Mouse (Mus musculus) MEL (cell line): ENCODE measurements around the gene Fermt3. TPM values are rescaled to one million over a fixed set of nuclear protein-coding genes. Genes with fewer than 3 reads are reported as not detected.
A peak's percentile ranks its signal among the peaks of the same experiment; 100 is the strongest.

Source experiments
- DNase-seq: peaks from one replicate; pipeline ENCODE4 v3.0.0; 2011; ENCODE audit warnings: low read depth, low spot score
- H3K27ac ChIP-seq: 2 replicates; pipeline ENCODE4 v1.5.1; 2012; ENCODE audit warnings: low read depth, mild to moderate bottlenecking, control low read depth, low read length, moderate library complexity; ENCODE audit not compliant: control insufficient read depth
- H3K27me3 ChIP-seq, 2 experiments: fragments of 150-350 bp in 1 of 2; sonication (generic) in 1 of 2; 2 replicates each; pipeline ENCODE4 v1.6.1; 2012; ENCODE audit warnings: low read length in 2 of 2, mild to moderate bottlenecking in 2 of 2, improper control_type of control experiment in 1 of 2, moderate library complexity in 1 of 2; ENCODE audit not compliant: insufficient read depth in 2 of 2, control insufficient read depth in 1 of 2
- H3K36me3 ChIP-seq, 2 experiments: 2 replicates each; pipeline ENCODE4 v1.6.1; 2012 to 2014; ENCODE audit warnings: low read length in 2 of 2, improper control_type of control experiment in 1 of 2, inconsistent platforms in 1 of 2, mild to moderate bottlenecking in 1 of 2; ENCODE audit not compliant: insufficient read depth in 2 of 2, control insufficient read depth in 1 of 2
- H3K4me1 ChIP-seq, 2 experiments: fragments of 150-350 bp in 1 of 2; sonication (generic) in 1 of 2; 2 replicates each; pipeline ENCODE4 v1.6.1; 2012; ENCODE audit warnings: low read length in 2 of 2, improper control_type of control experiment in 1 of 2, mild to moderate bottlenecking in 1 of 2; ENCODE audit not compliant: insufficient read depth in 2 of 2, control insufficient read depth in 1 of 2
- H3K4me3 ChIP-seq, 2 experiments: fragments of 150-350 bp in 1 of 2; sonication (generic) in 1 of 2; 2 replicates each; pipeline ENCODE4 v1.5.1; 2012; ENCODE audit warnings: low read depth in 2 of 2, low read length in 2 of 2, mild to moderate bottlenecking in 2 of 2, moderate library complexity in 2 of 2, control low read depth in 1 of 2, improper control_type of control experiment in 1 of 2; ENCODE audit not compliant: control insufficient read depth in 1 of 2, insufficient read depth in 1 of 2
- H3K79me2 ChIP-seq: 2 replicates; pipeline ENCODE4 v1.6.1; 2012; ENCODE audit warnings: mild to moderate bottlenecking, low read length, moderate library complexity; ENCODE audit not compliant: control insufficient read depth, poor library complexity, insufficient read depth
- H3K9ac ChIP-seq: 2 replicates; pipeline ENCODE4 v1.6.1; 2012; ENCODE audit warnings: low read depth, mild to moderate bottlenecking, control low read depth, low read length, moderate library complexity; ENCODE audit not compliant: control insufficient read depth, poor library complexity, severe bottlenecking
- H3K9me3 ChIP-seq: fragments of 150-350 bp; sonication (generic); replicated peaks from 2 replicates; pipeline ENCODE4 v1.6.1; 2012; ENCODE audit warnings: mild to moderate bottlenecking, low read length, improper control_type of control experiment, moderate library complexity; ENCODE audit not compliant: insufficient read depth
- BHLHE40 ChIP-seq: IDR thresholded peaks from 2 replicates; pipeline ENCODE4 v1.6.1; 2012; ENCODE audit warnings: low read depth, mild to moderate bottlenecking, inconsistent platforms, low read length, improper control_type of control experiment, borderline replicate concordance
- CTCF ChIP-seq, 3 experiments: IDR thresholded peaks in 2 of 3; conservative IDR thresholded peaks in 1 of 3; 2 replicates each; pipeline ENCODE4 v1.5.1; 2011 to 2012; ENCODE audit warnings: low read length in 3 of 3, low read depth in 2 of 3, mild to moderate bottlenecking in 2 of 3, improper control_type of control experiment in 1 of 3, inconsistent platforms in 1 of 3, mixed read lengths in 1 of 3, moderate library complexity in 1 of 3; ENCODE audit not compliant: control insufficient read depth in 1 of 3, insufficient read depth in 1 of 3, poor library complexity in 1 of 3, severe bottlenecking in 1 of 3
- E2F4 ChIP-seq: IDR thresholded peaks from 2 replicates; pipeline ENCODE4 v1.6.1; 2011; ENCODE audit warnings: low read depth, low read length, improper control_type of control experiment, borderline replicate concordance
- ELF1 ChIP-seq: IDR thresholded peaks from 2 replicates; pipeline ENCODE4 v1.6.1; 2014; ENCODE audit warnings: low read depth, mild to moderate bottlenecking, inconsistent platforms, low read length, improper control_type of control experiment, moderate library complexity
- ETS1 ChIP-seq: IDR thresholded peaks from 2 replicates; pipeline ENCODE4 v1.6.1; 2012; ENCODE audit warnings: low read depth, mild to moderate bottlenecking, inconsistent platforms, low read length, improper control_type of control experiment, moderate library complexity
- HCFC1 ChIP-seq: IDR thresholded peaks from 2 replicates; pipeline ENCODE4 v1.6.1; 2012; ENCODE audit warnings: low read depth, mild to moderate bottlenecking, inconsistent platforms, low read length, improper control_type of control experiment, moderate library complexity
- KAT2A ChIP-seq: conservative IDR thresholded peaks from 2 replicates; pipeline ENCODE4 v1.6.1; 2012; ENCODE audit warnings: low read depth, low read length, improper control_type of control experiment, inconsistent platforms
- MAX ChIP-seq: IDR thresholded peaks from 2 replicates; pipeline ENCODE4 v1.6.1; 2011; ENCODE audit warnings: low read length, improper control_type of control experiment
- MEF2A ChIP-seq: IDR thresholded peaks from 2 replicates; pipeline ENCODE4 v1.6.1; 2014; ENCODE audit warnings: low read depth, mild to moderate bottlenecking, inconsistent platforms, low read length, improper control_type of control experiment; ENCODE audit not compliant: poor library complexity, insufficient replicate concordance, severe bottlenecking; ENCODE audit errors: extremely low read depth
- MXI1 ChIP-seq: IDR thresholded peaks from 2 replicates; pipeline ENCODE4 v1.6.1; 2011; ENCODE audit warnings: mild to moderate bottlenecking, low read depth, low read length, improper control_type of control experiment
- MYC ChIP-seq: IDR thresholded peaks from 2 replicates; pipeline ENCODE4 v1.6.1; 2011; ENCODE audit warnings: low read depth, mild to moderate bottlenecking, low read length, improper control_type of control experiment, moderate library complexity
- NELFE ChIP-seq: IDR thresholded peaks from 2 replicates; pipeline ENCODE4 v1.6.1; 2011; ENCODE audit warnings: low read depth, low read length, improper control_type of control experiment
- NRF1 ChIP-seq: IDR thresholded peaks from 2 replicates; pipeline ENCODE4 v1.6.1; 2014; ENCODE audit warnings: low read depth, mild to moderate bottlenecking, inconsistent platforms, low read length, improper control_type of control experiment, moderate library complexity; ENCODE audit not compliant: poor library complexity, insufficient read depth, severe bottlenecking
- POLR2A ChIP-seq, 2 experiments: IDR thresholded peaks; 2 replicates each; pipeline ENCODE4 v1.6.1; 2011 to 2012; ENCODE audit warnings: low read length in 2 of 2, mild to moderate bottlenecking in 2 of 2, control low read depth in 1 of 2, improper control_type of control experiment in 1 of 2, low read depth in 1 of 2, moderate library complexity in 1 of 2; ENCODE audit not compliant: control insufficient read depth in 1 of 2, insufficient read depth in 1 of 2, poor library complexity in 1 of 2
- SIN3A ChIP-seq: IDR thresholded peaks from 2 replicates; pipeline ENCODE4 v1.6.1; 2012; ENCODE audit warnings: low read length, improper control_type of control experiment, inconsistent platforms
- TBP ChIP-seq: IDR thresholded peaks from 2 replicates; pipeline ENCODE4 v1.8.0; 2011; ENCODE audit warnings: low read depth, low read length, improper control_type of control experiment
- TCF12 ChIP-seq: IDR thresholded peaks from 2 replicates; pipeline ENCODE4 v1.6.1; 2014; ENCODE audit warnings: low read depth, mild to moderate bottlenecking, inconsistent platforms, low read length, improper control_type of control experiment, moderate library complexity
- USF1 ChIP-seq: IDR thresholded peaks from 2 replicates; pipeline ENCODE4 v1.6.1; 2014; ENCODE audit warnings: low read depth, mild to moderate bottlenecking, inconsistent platforms, low read length, improper control_type of control experiment, moderate library complexity
- USF2 ChIP-seq, 2 experiments: IDR thresholded peaks; 2 replicates each; pipeline ENCODE4 v1.6.1; 2011 to 2012; ENCODE audit warnings: improper control_type of control experiment in 2 of 2, low read length in 2 of 2, borderline replicate concordance in 1 of 2, inconsistent platforms in 1 of 2, low read depth in 1 of 2, mild to moderate bottlenecking in 1 of 2; ENCODE audit not compliant: insufficient read depth in 1 of 2
- polyA plus RNA-seq, 2 experiments: library from polyadenylated mRNA; stranded (reverse) in 1 of 2; unstranded in 1 of 2; fragments of >175 nt in 1 of 2; fragments of >200 nt in 1 of 2; gene quantifications; 2 replicates each; pipeline versions ENCODE4 v1.2.1 to v1.2.4; 2012; ENCODE audit warnings: low replicate concordance in 2 of 2, low read depth in 1 of 2; ENCODE audit not compliant: insufficient read length in 2 of 2, insufficient read depth in 1 of 2, missing spikeins in 1 of 2
- total RNA-seq: library from RNA; depleted of rRNA; stranded (reverse); fragments of 300-350 nt; gene quantifications from 2 replicates; pipeline ENCODE4 v1.2.3, GENCODE M21; 2012

The Fermt3 gene
- total and polyA plus RNA-seq, 3 experiments: 244 to 329 (median 327) TPM

- peak; percentile 90 for DNase-seq
- Histone ChIP-seq H3K36me3 (peaks cover 0 to 6% of the 10 kb centered on the region in 2 experiments; a peak in 2 of 4 replicates), H3K27ac (0 out of 2 replicates have a peak within 1 kb of the TSS, but pooled peaks have one; percentile 3), H3K9ac (peak within 1 kb of the TSS; percentile 73), H3K27me3 (no peaks in the 10 kb centered on the region), H3K79me2 (no peaks in the 10 kb centered on the region; the same call in 1 of the 2 replicates), H3K9me3 (no peaks in the 10 kb centered on the region), H3K4me1 (peaks cover 0 to 13% of the 10 kb centered on the region in 2 experiments; a peak in 1 of 4 replicates), H3K4me3 (peak within 1 kb of the TSS; percentile 62 to 76)
- TF ChIP-seq MYC: peak; percentile 94
- TF ChIP-seq NRF1: peak; percentile 51; the same call in 1 of the 2 replicates
- TF ChIP-seq NELFE: peak; percentile 66
- TF ChIP-seq POLR2A (IDR thresholded peaks at IDR 0.05; ENCODE audit: control insufficient read depth in 1 of 2, insufficient read depth in 1 of 2, low read depth in 1 of 2, low read length in 2 of 2, poor library complexity in 1 of 2): peak; percentile 22 to 68; a peak in 3 of 4 replicates
- TF ChIP-seq USF2 (IDR thresholded peaks at IDR 0.05; ENCODE audit: borderline replicate concordance in 1 of 2, insufficient read depth in 1 of 2, low read depth in 1 of 2, low read length in 2 of 2): no peak
- peak; percentile 28; the same call in 1 of the 2 replicates for TF ChIP-seq TBP
- no peak for TF ChIP-seq CTCF (IDR thresholded peaks at IDR 0.05 in 2 of 3, conservative IDR thresholded peaks at IDR 0.05 in 1 of 3; ENCODE audit: control insufficient read depth in 1 of 3, insufficient read depth in 1 of 3, low read depth in 2 of 3, low read length in 3 of 3, poor library complexity in 1 of 3, severe bottlenecking in 1 of 3)
- TF ChIP-seq ELF1: no peak
- peak; percentile 32; the same call in 1 of the 2 replicates for TF ChIP-seq ETS1
- no peak for TF ChIP-seq MEF2A
- peak; percentile 56 for TF ChIP-seq KAT2A
- TF ChIP-seq USF1: peak; percentile 45
- TF ChIP-seq BHLHE40: peak; percentile 87
- peak; percentile 94 for TF ChIP-seq MAX
- TF ChIP-seq E2F4: peak; percentile 64; the same call in 1 of the 2 replicates
- peak; percentile 47; the same call in 1 of the 2 replicates for TF ChIP-seq TCF12
- TF ChIP-seq SIN3A: peak; percentile 97
- TF ChIP-seq MXI1: peak; percentile 98
- peak; percentile 92 for TF ChIP-seq HCFC1
Measured at GRCm38 (mm10) chr19:7056248-7057087, 37.2 kb upstream of the Fermt3 start, which contains the start of gene Macrod1. Gene Macrod1 (plus strand): TSS chr19:7056810.
